Mouse (Mus musculus): ENCODE measurements around the gene Mthfr.

The Mthfr gene

DNA sequence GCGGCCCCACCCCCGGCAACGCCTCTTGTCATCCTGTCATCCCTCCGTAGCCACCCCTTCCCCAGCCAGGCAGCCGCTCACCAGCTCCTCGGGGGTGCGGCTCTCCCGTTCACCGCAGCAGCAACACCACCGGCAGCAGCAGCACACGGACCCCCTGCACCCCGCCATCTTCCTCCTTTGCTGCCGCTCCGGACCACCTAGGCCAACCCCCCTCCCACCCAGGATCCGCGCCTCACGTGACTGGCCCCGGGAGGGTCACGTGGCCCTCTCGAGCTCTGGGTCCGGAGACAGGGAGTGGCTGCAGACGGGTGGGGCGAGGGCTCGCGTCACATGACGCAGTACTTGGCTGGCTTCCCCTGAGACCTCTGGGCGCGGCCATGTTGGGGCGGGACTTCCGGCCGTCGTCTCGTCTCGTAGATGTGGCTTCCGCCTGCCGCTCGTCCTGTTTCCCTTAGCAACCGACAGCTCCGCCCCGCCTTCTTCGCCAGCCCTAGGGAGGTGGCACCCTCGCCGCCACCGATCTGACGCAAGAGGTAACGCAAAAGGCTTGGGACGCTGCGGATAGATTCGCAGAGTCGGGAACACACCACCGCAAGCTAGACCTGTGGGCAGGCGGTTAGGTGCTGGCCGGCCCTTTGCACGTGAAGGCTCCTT lies at the start of gene Mthfr, which contains the start of gene Clcn6:
Mthfr (plus strand) TSS at position 478 of the 654 bp plus-strand sequence.
Clcn6 (minus strand) TSS at position 222 of the 654 bp plus-strand sequence.
- DNase-seq: peak; percentile 100

- no peak for DNase-seq
These were observed 45.2 kb upstream of the Mthfr start for GRCm38 (mm10) chr4:147993571-147994095.

- no peak for DNase-seq
These were observed 43.6 kb upstream of the Mthfr start for GRCm38 (mm10) chr4:147995311-147995710.

GRCm38 (mm10) chr4:148000202-148000772 lies 38.6 kb upstream of the Mthfr start, which contains the start of gene Nppa:
Gene Nppa (plus strand): TSS chr4:148000722.
- DNase-seq: no peak

GRCm38 (mm10) chr4:148001013-148001789 lies 37.7 kb upstream of the Mthfr start:
- no peak for DNase-seq

DNA sequence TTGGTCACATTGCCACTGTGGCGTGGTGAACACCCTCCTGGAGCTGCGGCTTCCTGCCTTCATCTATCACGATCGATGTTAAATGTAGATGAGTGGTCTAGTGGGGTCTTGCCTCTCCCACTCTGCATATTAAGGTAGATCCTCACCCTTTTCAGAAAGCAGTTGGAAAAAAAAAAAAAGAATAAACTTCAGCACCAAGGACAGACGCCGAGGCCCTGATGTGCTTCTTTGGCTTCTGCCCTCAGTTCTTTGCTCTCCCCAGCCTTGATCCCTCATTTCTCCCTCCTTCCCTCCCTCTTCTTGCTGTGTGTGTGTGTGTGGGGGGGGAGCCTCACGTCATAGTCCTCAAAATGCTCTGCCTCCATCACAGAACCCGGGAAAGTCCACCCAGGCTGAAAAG lies 37.0 kb upstream of the Mthfr start:
- no peak for DNase-seq

DNA sequence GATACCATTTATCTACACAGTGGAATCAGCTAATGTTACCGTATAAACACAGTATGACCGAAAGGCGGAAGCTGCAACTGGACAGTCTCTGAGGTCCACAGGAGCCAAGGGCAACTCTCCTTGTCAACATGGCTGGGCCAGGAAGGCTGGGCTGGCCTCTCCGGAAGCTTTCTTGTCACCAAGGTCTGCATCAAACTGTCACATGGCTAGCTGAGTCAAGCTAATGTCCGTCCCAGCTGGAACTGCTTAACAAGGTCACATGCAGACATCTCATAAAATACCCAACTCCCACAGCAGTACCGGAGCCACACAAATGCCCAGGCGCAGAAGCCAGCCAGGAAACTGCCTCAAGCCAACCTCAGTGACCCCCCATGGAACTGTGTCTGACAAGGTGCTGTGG lies 34.5 kb upstream of the Mthfr start:
- no peak for DNase-seq

DNA sequence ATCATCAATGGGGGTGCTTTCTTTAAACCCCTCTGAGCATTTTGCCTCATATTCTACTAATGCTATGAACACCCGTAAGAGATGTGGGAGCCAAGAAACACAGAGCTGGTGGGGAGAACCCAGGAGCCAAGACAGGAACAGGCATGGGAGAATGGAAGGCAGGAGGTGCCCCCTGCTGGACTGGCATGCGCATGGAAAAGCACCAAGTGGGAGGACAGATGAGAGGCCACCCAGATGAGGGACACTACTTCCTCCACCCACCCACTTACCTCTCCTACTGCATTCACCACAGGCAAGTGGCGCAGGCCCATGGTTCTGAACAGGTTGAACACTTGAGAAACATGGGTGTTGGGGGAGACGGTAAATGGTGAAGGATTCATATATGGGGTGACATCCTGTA lies 30.5 kb upstream of the Mthfr start:
- DNase-seq: no peak

DNA sequence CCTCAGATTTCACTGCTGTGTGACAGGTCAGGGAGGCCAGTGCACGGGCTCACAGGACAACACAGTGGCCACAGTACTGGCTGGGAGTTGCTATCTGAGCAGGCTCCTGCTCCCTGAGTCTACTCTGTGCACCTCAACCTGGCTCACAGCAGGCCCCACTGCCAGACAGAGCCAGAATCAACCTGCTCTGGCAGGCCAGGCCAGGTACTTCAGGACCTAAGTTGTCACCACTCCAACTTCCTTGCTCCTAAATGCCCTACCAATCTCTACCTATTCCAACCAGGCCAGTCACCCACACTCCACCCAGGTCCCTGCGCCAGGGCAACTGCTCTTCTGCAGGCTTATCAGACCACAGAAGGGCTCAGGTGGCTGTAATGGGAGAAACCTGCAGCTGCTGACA lies 29.2 kb upstream of the Mthfr start:
- no peak for DNase-seq

GRCm38 (mm10) chr4:148011332-148011731 lies 27.5 kb upstream of the Mthfr start:
- no peak for DNase-seq

- no peak for DNase-seq
These were observed 26.7 kb upstream of the Mthfr start for GRCm38 (mm10) chr4:148012216-148012615.

GRCm38 (mm10) chr4:148015418-148015817 lies 23.5 kb upstream of the Mthfr start:
- no peak for DNase-seq

DNA sequence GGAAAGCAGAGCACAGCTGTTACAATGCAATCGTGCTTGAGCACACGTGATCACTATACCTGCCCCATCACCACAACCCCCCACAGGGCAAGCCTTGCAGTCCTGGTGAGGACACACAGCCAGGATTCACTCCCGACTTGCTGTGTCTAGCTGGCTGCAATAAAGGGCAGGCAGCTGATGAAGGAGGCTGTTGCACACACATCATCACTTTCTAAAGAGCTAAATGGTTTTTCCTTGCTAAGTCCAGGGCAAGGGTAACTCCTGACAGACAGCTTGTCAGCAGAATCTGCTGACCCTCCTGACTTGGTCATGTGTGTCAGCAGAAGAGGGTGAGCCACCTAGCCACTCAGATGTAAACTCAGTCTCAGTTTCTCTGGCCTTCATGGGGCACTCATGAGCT lies 21.9 kb upstream of the Mthfr start:
- DNase-seq: no peak

GRCm38 (mm10) chr4:148018410-148018809 lies 20.5 kb upstream of the Mthfr start:
- no peak for DNase-seq

- DNase-seq: no peak
These were observed 14.9 kb upstream of the Mthfr start for GRCm38 (mm10) chr4:148024003-148024402.

GRCm38 (mm10) chr4:148029297-148029696 lies 9.6 kb upstream of the Mthfr start:
- no peak for DNase-seq

DNA sequence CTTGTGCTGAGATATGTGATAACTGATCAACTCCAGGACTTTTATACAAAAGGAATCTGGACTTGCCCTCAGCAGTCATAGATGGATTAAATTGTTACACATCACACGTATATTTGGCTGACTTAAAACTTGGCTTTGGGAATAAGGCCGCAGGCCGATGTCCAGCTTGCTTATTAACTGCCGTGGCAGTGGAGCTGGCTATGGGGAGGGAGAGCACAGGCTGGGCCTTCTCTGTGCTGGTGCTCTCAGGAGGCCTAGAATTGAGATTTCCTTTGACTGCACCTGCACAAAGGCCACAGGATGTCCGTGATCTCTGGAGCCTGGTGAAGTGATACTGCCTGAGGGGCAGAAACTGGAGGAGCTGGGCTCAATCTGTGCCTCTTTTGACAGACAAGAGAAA lies 8.4 kb upstream of the Mthfr start:
- no peak for DNase-seq

- DNase-seq: no peak
These were observed 4.9 kb upstream of the Mthfr start for GRCm38 (mm10) chr4:148033858-148034410.

DNA sequence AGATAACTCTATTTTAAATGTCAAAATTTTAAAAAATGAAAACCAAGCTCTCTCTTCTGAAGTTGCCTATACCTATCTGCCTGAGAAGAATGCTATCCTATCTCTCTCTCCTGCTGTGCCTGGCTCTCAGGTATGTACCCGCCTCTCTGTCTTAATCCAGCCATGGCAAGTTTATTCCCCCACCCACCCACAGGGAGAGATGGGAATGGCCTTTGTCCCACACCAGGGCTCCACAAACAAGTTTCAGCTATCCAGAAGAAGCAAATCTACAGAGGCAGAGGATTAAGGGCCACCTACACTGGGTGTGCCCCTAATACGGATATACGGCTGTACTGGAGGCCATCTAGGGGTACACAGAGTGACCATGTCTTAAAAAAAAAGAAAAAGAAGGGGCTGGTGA lies 3.4 kb upstream of the Mthfr start:
- DNase-seq: no peak

DNA sequence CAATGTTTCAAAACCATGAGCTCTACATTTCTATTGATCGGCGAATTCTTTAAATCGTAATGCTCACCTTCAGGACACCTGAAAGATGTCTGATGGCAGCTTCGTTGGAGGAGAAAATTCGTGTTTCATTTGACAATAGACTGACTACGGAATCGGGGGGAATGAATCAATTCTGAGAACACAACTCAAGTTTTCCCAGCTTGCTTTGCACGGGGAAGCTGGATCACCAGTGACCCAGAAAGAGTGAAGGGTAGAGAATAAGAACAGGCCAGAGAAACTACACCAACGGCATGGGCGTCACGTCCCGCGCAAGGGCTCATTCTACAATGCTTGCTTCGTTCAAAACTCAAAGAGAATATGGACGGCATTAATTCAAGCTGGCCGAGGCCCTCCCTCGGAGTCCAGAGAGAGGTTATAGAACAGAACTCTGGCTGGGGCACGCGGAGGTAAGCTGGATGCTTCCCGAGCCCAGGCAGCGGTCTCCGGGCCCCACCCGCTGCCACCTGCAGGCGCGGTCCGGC lies 738 bp upstream of the Mthfr start:
- no peak for DNase-seq

- DNase-seq: peak; percentile 60
These were observed 564 bp downstream of the Mthfr start for GRCm38 (mm10) chr4:148039254-148040028.
